Mouse (Mus musculus): Measurements from ENCODE around the gene Sap30.

DNA sequence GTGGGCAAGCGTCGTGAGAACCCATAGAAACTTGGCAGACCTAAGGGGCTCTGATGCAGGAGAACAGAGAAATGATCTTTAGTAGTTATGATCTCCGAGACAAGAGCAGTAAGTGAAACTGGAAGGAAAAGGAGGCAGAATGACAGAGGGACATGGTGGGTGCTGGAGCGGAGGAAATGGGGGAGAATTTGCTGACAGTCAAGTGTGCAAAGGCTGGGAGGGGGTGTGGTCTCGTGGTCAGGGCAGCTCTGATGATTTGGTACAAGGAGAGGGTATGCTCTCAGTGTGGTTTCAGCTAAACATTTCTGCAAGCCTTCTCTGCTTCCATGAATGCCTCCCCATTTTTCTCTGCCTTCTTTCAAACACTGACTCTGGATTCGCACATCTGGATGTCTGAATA lies 48.5 kb upstream of the Sap30 start:
- TF ChIP-seq CTCF (IDR thresholded peaks at IDR 0.05; ENCODE audit: low read depth) (no peak), EP300 (optimal IDR thresholded peaks at IDR 0.05) (no peak)
